Mouse (Mus musculus): ENCODE results near the gene Adrm1.

Adrm1 gene

DNA sequence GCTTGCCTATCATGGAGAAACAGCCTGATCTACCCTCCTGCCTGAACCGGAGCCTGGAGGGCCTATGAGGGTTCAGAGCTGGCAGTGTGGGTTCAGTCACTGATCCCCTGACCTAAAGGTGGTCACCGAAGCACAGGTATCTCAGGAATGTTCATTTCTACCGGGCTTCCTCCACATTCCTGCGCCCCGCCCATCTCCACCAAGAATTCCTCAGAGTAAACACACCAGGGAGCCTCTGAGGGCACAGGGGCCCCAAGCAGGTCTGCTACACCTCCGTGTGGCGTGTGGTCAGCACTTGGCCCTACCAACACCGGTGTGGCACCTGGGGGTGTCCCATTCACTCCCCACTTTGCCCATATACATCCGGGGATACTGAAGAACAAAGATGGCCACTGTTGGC, 48.9 kb downstream of the Adrm1 start:
- DNase-seq, result no peak

- DNase-seq, result no peak
Observed at GRCm38 (mm10) chr2:180221051-180221450, 49.8 kb downstream of the Adrm1 start.

DNA sequence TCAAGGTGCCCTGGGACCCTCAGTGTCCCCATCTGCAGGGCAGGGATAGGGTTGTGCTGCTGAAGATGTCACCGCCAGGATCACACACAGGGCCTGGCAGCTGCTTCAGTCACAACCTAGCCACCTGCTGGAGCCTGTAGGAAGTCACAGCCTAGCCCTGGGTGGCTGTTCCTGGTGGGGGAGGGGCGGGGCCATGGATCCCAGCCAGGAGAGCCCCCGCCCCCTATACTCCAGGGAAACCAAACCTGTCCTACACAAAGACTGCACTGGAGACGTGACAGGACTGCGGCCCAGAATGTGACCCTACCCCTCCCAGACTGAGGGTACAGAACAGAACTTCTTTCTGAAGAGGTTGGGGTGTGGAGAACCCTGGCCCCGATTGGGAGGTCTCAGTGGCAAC, 51.0 kb downstream of the Adrm1 start:
- DNase-seq, result no peak

- DNase-seq, result no peak
Observed at GRCm38 (mm10) chr2:180224647-180225043, 53.4 kb downstream of the Adrm1 start.

- no peak for DNase-seq
Observed at GRCm38 (mm10) chr2:180225044-180225761, 53.9 kb downstream of the Adrm1 start.
